Mouse (Mus musculus): ENCODE data around the gene Gng7.

Gng7 gene

DNA sequence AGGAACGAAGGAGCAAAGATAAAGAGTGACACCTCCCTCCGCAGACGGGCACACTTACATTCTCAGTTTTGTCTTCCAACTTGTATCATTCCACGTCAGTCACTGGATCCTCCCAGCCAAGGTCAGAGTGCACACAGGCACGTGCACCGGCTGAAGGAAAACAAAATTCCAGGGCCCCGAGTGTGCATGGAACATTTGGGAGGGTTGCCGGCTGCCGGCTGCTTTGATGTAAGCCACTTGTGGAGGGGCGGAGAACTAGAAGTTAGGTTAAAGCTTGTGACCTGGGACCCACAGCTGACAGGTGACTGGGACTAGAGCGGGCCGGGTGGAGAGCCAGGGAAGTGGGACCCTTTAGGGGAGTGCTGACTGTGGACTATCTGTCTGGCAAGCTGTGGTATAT, 48.4 kb downstream of the Gng7 start:
- WGBS = 76% methylated on average over 12 of the region's 12 CpGs

DNA sequence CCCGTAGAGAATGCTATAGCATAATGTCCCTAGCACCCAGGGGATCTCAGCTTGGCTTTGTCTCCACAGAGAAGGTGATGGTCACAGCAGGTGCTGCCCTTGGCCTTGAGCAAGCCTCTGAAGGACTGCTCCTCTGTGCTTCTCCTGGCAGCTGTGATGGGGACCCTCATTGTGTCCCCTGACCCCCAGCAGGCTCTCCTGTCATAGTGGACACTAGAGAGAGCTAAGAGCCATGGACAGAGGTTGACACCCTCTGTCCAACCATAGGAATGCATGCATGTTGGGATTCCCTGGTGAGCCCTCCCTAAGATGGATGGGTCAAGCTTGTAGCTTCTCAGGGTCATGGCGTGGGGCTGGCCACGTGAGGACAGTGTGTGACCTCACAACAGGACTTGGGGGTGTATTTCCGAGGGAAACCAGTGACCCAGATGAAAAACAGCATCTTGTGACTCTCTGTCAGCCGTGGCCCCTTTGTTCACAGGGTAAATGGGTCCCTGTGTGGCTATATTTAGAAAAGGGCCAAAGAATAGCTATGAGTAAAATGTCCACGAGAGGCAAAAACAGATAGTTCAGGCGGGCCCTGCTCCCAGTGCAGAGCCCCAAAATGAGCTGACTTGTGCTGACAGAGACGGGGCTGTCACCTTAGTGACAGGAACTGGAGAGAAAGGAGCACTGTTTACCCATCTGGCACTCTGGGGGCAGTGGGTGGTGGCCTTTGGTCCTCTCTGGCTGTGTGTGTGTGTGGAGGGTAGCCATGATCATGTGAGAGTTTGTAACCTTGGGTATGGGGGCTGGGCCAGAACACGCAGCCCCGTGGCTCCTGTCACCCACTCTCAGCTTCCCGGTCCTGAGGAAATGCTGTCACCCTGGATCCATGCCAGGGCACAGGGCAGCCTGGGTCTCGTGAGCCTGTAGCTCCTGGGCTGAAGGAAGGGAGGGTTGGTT, 51.4 kb downstream of the Gng7 start:
- 54% methylated on average over 12 of the region's 12 CpGs for WGBS

DNA sequence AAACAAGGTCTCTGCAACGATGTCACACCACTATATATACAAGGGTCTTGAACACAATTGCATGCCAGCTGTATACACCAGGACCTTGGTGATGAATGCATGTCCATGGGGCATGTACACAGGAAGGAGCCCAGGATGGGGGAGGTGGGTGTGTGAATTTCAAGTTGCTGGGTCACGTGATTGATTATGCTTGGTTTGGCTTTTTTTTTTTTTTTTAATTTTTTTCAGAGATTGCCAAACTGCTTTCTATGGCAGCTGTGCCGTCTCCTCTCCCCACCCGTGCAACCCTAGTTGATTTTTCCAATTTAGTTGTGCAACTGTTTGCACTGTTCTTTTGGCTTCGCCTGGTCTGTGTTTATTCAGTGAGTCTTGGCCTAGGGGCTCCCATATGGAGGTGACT, 52.2 kb downstream of the Gng7 start:
- 70% methylated on average over 5 of the region's 5 CpGs for WGBS

DNA sequence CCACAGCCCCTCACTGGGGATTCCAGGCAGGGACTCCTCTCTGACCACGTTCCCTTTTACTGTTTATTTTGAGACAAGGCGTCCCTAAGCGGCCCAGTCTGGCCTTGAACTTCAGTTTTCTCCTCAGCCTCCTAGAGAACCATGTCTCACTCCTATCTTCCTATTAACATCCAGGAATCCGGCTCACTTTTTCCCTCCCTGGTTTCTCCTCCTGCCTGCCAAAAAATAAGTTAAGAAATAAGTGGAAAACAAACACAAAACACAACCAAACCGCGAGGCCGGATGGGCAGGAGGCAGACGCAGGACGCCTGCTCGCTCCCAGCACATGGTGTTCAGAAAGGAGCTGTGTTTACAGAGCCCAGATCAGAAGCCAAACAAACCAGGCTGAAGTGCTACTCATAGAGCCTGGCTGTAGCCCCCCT, 52.7 kb downstream of the Gng7 start:
- WGBS = 55% methylated on average over 10 of the region's 10 CpGs

DNA sequence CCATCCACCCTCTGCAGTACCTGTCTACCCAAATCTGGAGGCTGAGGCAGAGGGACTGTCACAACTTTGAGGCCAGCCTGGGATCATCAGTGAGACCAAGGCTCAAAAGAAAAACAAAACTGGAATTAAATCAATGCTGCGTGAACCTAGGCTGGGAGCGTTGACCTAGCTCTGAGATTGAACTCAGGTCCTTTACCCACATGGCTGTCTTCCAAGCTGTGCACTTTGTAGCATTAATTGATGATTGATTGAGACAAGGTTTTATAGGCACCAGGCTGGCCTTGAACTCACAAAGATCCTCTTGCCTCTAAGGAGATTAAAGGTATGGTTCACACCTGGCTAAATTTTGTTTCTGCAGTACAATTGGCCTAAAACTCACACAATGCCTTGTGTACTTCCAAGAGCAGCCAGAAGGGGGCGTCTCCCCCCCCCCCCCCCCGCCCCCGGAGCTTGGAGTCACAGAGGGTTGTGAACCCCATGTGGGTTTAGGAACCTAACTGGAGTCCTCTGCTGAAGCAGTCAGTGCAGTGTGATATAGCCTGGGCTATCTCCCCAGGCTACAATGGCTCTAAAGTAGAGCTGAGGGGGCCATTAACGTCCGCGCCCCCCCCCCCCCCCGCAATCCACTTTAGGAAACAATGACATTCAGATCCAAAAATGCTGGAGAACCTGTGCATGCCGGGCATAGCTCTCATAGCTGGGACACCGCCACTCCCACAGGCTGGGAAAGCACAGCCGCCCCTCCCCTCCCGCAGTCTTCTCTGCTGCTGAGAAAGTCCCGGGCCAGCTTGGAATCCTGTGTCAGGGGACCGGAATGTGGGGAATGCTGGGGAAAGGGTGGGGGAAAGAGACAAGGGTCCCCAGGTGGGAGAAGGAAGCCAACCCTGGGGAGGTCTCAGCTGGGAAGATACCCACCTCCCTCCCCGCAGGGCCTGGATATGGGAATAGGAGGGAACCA, 53.9 kb downstream of the Gng7 start:
- 21% methylated on average over 16 of the region's 16 CpGs for whole genome bisulfite sequencing

DNA sequence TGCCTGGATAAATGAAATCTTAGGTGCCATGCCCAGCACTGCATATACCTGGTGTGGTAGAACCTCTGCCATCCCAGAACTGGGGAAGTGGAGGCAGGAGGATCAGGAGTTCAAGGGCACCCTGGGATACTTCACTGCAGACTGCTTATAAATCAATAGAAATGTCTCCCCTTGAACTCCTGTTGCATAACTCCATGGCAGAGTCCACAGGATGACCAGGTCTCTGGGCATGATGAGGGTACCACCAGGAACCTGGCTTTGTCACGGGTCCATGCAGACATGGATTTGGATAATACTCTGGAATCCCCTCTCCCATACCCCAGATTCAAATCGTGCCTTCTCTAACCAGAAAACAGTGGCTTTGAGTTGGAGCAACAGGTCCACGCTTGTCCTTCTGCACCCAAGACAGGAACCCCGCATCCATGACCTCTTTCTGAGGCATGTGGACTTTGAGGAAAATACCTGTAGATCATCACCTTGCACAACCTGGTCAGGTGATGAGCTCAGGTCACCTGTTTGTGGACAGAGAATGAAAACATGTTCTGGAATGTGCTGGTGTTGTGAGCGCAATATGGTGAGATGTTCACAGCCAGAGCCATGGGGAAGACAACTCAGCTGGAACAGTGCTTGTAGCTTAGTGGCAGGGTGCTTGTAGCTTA, 55.6 kb downstream of the Gng7 start:
- WGBS = 97% methylated on average over 5 of the region's 5 CpGs

DNA sequence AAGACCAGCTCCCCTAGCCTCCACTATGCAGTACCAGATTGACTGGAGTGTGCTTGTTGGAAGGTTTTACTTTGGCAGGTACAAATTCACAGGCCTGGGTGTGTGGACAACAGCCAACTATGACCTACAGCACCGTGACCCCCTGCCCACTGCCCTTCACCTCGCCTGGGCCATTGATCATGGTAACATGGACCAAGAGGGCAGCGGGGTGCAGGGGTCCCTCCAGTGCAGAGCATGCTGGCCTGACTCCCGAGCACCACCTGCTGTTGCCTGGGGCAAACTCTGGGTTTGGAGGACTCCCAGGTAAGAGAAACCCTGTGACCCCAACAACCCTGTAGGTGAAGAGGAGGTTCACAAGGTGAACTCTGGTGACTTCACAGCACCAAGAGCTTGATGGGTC, 57.0 kb downstream of the Gng7 start:
- 76% methylated on average over 4 of the region's 4 CpGs for WGBS

DNA sequence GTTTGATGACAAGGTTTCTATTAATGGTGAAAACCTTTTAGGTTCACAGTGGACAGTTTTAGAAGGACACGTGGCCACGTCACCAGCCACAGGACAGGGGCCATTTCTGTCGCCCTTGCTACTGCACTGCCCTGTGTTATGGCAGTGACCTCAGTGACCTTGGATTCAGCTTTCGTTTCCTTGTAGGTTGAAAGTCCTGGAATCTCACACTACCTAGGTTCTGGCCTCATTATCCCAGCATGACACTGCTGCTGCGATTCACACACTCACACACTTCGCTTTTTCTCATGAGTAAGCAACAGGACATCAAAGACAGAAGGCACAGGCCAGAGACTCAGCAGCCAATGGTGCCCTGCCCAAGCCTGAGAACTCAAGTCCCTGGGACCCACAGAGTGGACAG, 57.8 kb downstream of the Gng7 start:
- WGBS = 93% methylated on average over 6 of the region's 6 CpGs

DNA sequence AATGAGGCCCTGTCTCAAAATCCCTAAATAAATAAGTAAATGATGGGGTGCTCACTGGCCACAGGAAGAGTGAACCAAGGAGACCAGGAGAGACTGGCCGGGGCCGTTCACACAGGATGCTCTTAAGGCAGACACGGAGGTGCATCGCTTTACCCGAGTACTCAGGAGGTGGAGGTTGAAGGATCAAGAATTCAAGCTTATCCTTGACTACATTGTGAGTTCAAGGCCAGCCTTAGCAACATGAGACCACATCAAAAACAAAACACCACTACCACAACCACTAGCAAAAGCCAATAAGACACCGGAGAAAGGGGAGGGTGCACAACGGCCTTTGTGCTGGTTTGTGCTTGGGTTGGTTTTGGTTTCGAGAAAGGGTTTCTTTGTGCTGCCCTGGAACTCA, 58.4 kb downstream of the Gng7 start:
- WGBS = 93% methylated on average over 8 of the region's 8 CpGs

DNA sequence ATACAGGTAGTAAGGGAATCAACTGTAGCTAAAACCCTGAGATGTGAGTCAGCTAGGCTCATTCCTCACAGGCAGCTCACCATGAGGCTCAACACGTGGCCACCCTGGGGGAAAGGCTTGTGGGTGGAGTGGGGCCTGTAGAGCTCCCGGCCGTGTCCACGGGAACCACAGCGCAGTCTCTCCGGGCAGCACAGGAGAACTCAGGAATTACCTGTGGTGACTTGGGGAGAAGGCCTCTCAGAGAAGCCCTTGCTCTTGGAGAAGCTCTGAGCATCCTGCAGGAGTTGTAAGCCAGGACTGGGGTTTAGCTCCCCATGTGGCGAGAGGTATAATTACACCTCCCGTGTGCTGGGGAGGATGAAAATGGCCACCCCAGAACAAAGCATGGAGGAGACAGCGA, 59.2 kb downstream of the Gng7 start:
- WGBS = 11% methylated on average over 9 of the region's 9 CpGs

DNA sequence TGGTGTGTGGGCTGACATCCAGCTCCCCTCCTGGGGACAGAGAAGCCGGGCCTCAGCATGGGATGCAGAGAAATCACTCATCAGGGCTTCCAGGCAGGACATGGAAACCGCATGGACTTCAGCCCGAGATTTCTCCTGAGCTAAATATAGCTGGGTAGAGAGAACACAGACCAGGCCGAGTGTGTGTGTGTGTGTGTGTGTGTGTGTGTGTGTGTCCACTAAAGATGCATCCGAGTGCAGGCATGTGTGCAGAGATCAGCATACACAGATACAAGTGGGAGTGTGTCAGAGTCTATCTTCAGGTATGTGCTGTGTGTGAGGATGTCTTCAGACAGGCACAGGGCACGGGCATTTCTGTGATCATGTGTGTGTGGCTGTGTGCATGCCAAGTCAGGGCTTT, 59.9 kb downstream of the Gng7 start:
- WGBS = 43% methylated on average over 6 of the region's 6 CpGs

DNA sequence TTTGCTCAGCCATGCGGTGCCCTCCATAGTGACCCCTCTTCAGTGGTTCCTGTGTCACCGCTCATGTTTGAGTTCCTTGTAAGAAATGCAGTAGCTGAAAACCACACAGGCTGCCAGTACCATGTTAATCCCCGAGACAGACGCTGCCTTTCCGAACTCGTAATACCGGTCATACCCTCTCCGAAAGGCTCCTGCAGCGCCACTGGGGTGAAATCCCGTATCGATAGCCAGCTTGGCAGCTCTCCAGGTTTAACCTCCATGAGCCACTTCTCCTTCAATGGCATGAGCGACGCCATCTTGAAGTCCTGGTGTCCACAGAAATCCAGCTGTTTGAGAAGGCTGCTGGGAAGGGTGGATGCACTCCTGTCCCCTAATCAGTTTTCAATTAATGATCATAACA, 60.3 kb downstream of the Gng7 start:
- 75% methylated on average over 13 of the region's 13 CpGs for WGBS

DNA sequence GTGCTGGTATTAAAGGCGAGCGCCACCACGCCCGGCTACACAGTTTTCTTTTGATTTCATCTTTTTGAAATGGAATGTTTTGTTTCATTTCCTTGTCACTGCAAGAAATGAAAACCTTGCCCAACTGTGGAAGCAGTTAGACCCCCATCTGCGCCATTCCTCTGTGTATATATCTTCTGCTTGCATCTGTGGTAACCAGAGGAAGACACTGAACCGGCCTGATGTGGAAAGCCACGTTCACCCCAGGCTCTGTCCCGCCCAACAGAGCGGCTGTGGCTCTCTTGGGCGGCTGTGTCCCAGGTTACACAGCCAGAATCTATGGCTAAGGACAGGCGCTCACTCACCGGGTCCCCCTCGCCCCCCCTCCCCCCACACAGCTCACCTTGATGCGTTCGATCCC, 62.3 kb downstream of the Gng7 start:
- 85% methylated on average over 15 of the region's 15 CpGs for WGBS

DNA sequence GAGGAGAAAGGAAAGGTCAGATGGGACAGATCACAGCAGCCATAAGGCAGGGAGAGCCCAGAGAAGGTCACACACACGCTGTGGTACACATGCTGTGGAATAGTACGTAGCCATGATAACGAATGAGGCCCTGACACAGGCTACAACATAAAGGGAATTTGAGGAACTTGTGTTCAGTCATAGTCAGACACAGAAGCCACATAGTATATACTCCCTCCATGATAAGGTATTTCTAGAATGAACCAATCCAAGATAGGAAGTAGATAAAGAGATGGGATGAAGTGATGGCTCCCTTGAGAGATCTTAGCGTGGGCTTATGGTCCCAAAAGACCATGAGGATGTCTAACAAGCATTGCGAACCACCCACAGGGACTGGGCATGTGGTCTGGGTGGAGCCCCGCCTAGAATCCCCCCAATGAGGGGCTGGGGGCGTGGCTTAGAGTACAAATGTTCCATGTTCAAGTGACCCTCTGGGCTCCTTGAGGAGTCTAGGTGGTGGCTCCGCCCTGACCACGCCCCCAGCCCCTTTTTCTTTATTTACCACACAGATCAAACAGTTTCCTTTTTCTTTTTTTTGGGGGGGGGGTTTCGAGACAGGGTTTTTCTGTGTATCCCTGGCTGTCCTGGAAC, 62.9 kb downstream of the Gng7 start:
- WGBS = 80% methylated on average over 10 of the region's 10 CpGs

DNA sequence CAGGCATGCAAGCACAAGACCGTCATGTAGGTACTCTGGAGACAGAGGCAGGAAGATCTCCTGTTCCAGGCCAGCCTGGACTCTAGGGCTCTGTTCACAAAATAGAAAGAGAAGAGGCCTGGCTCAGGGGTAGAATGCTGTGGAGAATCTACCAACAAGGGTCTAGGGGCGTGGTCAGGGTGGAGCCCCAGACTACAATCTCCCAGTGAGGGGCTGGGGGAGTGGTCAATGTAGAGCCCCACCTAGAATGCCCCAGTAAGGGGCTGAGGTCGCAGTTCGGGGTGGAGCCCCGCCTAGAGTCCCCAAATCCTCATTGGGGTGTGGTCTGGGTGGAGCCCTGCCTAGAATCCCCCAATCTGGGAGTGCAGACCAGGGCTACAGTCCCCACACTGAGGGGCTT, 64.4 kb downstream of the Gng7 start:
- 59% methylated on average over 5 of the region's 5 CpGs for WGBS

DNA sequence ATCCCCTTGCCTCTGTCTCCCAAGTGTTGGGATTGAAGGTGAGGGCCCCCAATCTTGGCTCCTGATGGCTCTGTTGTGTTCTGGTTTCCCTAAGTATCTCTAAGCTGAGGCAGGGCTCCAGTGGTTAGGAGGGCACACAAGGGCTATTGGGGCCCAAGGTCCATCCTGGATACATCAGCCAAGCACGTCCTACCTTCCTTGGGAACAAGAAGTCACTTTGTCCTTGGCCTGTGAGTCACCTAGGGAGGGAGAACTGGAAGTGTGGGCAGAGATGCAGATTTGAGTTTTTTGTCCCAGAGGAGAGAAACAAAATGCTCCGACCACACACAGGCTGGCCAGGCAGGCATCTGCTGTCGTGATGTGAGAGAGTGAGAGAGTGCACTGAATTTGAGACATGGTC, 65.7 kb downstream of the Gng7 start:
- WGBS = 51% methylated on average over 3 of the region's 3 CpGs

DNA sequence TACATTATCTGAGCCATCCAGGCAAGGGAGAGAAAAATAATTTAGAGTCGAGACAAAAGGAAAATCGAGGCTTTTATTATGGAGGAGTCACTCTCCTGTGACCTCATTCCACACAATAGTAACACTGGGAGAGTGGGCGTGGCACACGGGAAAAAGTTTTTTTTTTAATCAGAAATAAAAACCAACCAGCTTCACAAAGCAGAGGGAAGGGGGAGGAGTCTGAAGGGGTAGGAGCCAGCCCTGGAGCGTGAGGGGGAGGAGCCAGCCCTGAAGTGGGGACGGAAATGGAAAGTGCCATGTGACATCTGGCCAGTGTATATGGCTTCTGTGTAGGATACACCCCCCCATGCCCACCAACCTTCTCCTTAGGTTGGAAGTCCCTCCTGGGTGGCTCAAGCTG, 66.2 kb downstream of the Gng7 start:
- 37% methylated on average over 6 of the region's 6 CpGs for WGBS

DNA sequence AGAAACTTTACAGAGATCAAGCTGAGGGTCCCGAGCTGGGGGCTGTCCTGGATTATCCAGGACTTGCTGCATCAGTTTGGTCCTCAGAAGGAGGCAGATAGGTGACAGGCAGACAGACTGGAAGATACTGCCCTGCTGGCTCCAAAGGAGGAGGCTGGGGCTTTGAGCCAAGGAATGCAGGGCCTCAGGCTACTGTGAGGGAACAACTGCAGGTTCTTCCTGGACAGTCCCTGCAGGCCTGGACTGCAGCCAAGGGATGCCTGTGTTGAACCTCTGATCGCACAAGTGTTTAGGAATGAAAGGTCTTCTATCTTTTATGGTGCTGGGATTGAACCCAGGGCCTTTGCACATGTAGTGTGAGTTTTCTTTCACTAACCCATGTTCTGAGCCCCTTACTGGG, 66.9 kb downstream of the Gng7 start:
- WGBS = 46% methylated on average over 2 of the region's 2 CpGs

DNA sequence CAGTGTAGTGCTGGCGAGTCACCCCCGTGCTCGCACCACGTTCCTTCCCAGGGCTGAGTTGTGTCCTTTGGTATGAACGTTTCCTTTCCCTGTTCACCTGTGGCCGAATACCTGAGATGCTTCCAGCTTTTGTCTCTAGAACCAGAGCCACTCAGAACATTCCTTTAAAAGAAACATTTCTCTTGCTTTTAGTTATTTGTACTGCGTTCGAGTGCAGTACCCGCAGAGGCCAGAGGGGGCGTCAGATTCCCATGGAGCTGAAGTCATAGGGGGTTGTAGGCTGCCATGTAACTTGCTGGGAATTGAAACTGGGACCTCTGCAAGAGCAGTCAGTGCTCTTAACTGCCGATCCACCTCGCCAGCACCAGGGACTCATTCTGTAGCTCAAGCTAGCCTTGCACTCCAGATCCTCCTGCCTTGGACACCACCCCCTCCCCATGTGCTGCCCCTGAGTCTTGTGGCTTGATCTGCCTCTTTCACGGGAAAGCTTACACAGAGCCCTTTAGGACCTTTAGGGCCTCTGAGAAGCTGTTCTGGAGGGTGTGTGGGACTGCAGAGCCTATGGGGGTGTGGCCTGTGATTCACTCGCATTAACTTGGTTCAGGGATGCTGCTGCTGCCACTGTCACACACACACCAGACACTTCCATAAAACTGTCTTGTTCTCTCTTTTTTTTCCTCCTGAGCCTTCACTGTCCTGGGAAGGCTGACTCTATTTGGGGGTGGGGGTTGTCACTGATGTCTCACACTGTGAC, 67.9 kb downstream of the Gng7 start:
- WGBS = 68% methylated on average over 14 of the region's 14 CpGs

DNA sequence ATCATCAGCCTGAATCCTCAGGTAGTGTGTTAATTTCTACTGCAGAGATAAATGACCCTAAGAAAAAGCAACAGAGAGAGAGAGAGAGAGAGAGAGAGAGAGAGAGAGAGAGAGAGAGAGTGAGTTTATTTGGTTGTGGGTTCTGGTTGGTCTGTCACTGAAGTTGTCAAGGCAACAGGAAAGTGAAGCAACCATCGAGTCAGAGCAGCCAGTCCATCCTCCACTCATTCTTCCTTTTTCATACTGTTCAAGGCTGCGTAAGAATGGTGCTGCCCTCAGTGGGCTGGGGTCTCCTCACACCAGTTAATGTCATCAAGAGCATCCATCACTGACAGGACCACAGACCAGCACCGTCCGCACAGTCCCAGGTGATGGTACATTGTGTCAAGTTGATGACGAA, 70.5 kb downstream of the Gng7 start:
- 81% methylated on average over 5 of the region's 5 CpGs for WGBS

DNA sequence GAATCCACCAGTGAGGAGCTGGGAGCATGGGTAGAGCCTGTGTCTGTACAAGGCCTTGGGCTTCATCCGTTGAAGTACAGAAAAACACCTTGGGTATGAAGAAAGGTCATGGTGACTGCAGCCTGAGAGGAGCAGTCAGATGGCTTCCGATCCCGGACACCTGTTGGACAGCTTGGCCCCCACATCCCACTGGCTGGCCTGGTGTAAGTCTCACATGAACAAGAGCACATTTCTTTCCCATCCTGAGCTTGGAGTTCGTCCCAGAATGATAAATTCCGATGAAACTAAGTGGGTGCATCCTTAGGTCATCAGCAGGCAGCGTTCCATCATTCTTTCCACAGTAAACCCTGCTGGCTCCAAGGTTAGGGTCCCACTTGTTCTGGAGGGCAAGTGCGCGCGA, 71.0 kb downstream of the Gng7 start:
- WGBS = 67% methylated on average over 9 of the region's 9 CpGs

Data from cerebral cortex, adult 2 months (tissue).